Mouse (Mus musculus) cerebellum, adult 2 months (tissue): ENCODE measurements at regions not wholly inside any gene's neighbourhood (a gene's known extent, or its start where the extent isn't known, plus 50 kb on each side); places are given as distances from the start of the nearest gene placed in this dataset.

ENCODE experiments used
- CTCF ChIP-seq: fragments of 200-500 bp; IDR thresholded peaks from 2 replicates; pipeline ENCODE4 v1.5.1; 2011; ENCODE audit warnings: low read depth, mild to moderate bottlenecking, control low read depth, low read length, moderate library complexity, borderline replicate concordance; ENCODE audit not compliant: insufficient read depth
- POLR2A ChIP-seq: fragments of 200-500 bp; IDR thresholded peaks from 2 replicates; pipeline ENCODE4 v1.6.1; 2011; ENCODE audit warnings: low read length, control low read depth, borderline replicate concordance; ENCODE audit not compliant: insufficient read depth

GRCm38 (mm10) chr17:52031079-52031478, 198.0 kb upstream of the Satb1 start:
- no peak for TF ChIP-seq POLR2A
- no peak for TF ChIP-seq CTCF
